Mouse (Mus musculus): ENCODE data around the gene Tnfsf18. TPM values are rescaled to one million over a fixed set of nuclear protein-coding genes. Genes with fewer than 3 reads are reported as not detected.

The Tnfsf18 gene
- polyA plus RNA-seq (2017; shearing (Covaris generic)): 0.54 TPM

GRCm38 (mm10) chr1:161494343-161494742, at the start of gene Tnfsf18:
Gene Tnfsf18 (plus strand): TSS chr1:161494655.

Other genes with a start within 250 kb of the Tnfsf18 start
- gene Prdx6, start 243.4 kb upstream of the Tnfsf18 start, polyA plus RNA-seq (2017; shearing (Covaris generic)): 1,062 TPM
- gene Tnfsf4, start 99.2 kb upstream of the Tnfsf18 start, polyA plus RNA-seq (2017; shearing (Covaris generic)): 0.54 TPM